ENCODE assay signal across 11 mouse cellular contexts in the genomic region with DNA sequence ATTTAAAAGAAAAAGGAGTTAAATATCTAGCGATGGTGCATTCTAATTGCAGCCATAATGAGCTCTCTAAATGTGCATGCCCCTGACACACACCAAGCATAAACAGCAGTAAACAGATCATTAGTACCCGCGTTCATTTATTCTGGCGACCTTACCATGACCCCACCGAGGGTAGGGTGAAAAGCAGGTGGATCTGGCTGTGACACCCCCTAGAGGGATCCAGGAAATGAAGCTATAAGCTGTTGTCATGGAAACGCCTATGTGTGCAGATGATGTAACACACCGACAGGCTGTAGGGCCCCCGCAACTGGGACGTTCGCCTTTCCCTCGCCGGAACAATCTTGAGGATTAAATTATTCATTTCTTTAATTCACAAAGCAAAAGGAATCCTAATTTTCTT. TPM values are rescaled to one million over a fixed set of nuclear protein-coding genes. Genes with fewer than 3 reads are reported as not detected.
DNase-seq lines count a peak whose midpoint lies in the region; ATAC-seq lines count a peak whose summit lies in the region.
"Had no signal": no experiment of that assay in that cellular context is flagged by ENCODE, and none has a peak within 500 bp of the region (broad histone marks: within the 10 kb centered on the region; RNA-seq: fewer than 3 reads in every experiment).

No protein-coding gene starts in this region.

- ATAC-seq in forebrain, embryonic 11.5 days (replicated peaks; ENCODE audit: low FRiP score), result peak; percentile 84
- ATAC-seq in cerebellum, adult (ENCODE audit: insufficient number of reproducible peaks, low FRiP score, low TSS enrichment), result no peak

- H3K9ac ChIP-seq in forebrain, embryonic 11.5 days (ENCODE audit: low read length), result peak overlapping the region; percentile 3; the same call in 1 of the 2 replicates
- H3K9ac ChIP-seq: limb, embryonic 13.5 days had no signal

- H3K27ac ChIP-seq in forebrain, embryonic 11.5 days (ENCODE audit: low read depth, low read length), result 0 out of 2 replicates have a peak overlapping the region, but pooled peaks have one; percentile 53
- H3K27ac ChIP-seq: limb, embryonic 13.5 days had no signal

- intact Hi-C loops in left cerebral cortex, postnatal 25 days (cut with DNase I), result loop anchor here (5.0 to 10.0 kb wide), 3 partner anchors 465 to 727 kb away; a partner anchor contains a TSS

- H3K4me2 ChIP-seq in forebrain, embryonic 11.5 days (ENCODE audit: low read depth, low read length, severe bottlenecking), result peak overlapping the region; percentile 42
- H3K4me2 ChIP-seq: limb, embryonic 13.5 days had no signal

- 6% methylated on average over 12 of the region's 12 CpGs for WGBS in forebrain, embryonic 11.5 days

- no peak overlapping the region for H3K4me3 ChIP-seq in forebrain, embryonic 11.5 days (ENCODE audit: low read depth, low read length)
- H3K4me3 ChIP-seq: limb, embryonic 13.5 days; megakaryocyte, embryonic 14.5 days had no signal

- peaks cover 22% of the 10 kb centered on the region for H3K4me1 ChIP-seq in forebrain, embryonic 11.5 days (replicated peaks; ENCODE audit: control insufficient read depth, insufficient read depth, low read length)
- H3K4me1 ChIP-seq: megakaryocyte, embryonic 14.5 days had no signal

- H3K36me3 ChIP-seq in forebrain, embryonic 11.5 days (ENCODE audit: control insufficient read depth, insufficient read depth, low read length), result no peaks in the 10 kb centered on the region
- H3K36me3 ChIP-seq: limb, embryonic 13.5 days had no signal

- DNase-seq in layer of hippocampus, adult 18-20 months (ENCODE audit: low spot score in 2 of 2), result peak; percentile 52 to 67
- no peak for DNase-seq in layer of hippocampus, adult 9-10 months (ENCODE audit: low spot score)
- DNase-seq in forebrain, embryonic 11.5 days (ENCODE audit: low spot score), result peak; percentile 77
- DNase-seq in left cerebral cortex, postnatal 25 days (ENCODE audit: low spot score in 2 of 2), result peak; percentile 44 to 71
- peak; percentile 86 for DNase-seq in retina, postnatal 1 day
- DNase-seq in B cell, adult 2 months, result no peak
- DNase-seq in natural killer cell, adult 2 months (ENCODE audit: low spot score in 2 of 2), result no peak
- DNase-seq: heart, postnatal 10 days had no signal

- peaks cover 22% of the 10 kb centered on the region for H3K27me3 ChIP-seq in forebrain, embryonic 11.5 days (ENCODE audit: control insufficient read depth, insufficient read depth, low read length)

- H3K9me3 ChIP-seq in forebrain, embryonic 11.5 days (ENCODE audit: control insufficient read depth, low read length), result no peaks in the 10 kb centered on the region
- H3K9me3 ChIP-seq: limb, embryonic 13.5 days; megakaryocyte, embryonic 14.5 days had no signal

RNA-seq across cellular contexts. Expression of a gene that starts 35.4 kb away (rescaled TPM):
- 10 to 100 TPM; 50.1 to 52.1 TPM for total RNA-seq in layer of hippocampus, adult 18-20 months (2021)
- 17.5 and 26.9 TPM in 2 replicates for polyA plus RNA-seq in forebrain, embryonic 11.5 days (2014; fragmentation: Nextera tagmentation; extraction: Ambion mirVana)
- 10 to 100 TPM; 43.3 to 47.3 TPM for total RNA-seq in left cerebral cortex, postnatal 25 days (2021)

RNA-seq across cellular contexts. Expression of a gene that starts 46.9 kb away (rescaled TPM):
- total RNA-seq in layer of hippocampus, adult 18-20 months (2021), result 10 to 100 TPM; 48.5 to 48.9 TPM
- 140 and 150 TPM in 2 replicates for polyA plus RNA-seq in forebrain, embryonic 11.5 days (2014; fragmentation: Nextera tagmentation; extraction: Ambion mirVana)
- total RNA-seq in left cerebral cortex, postnatal 25 days (2021), result 10 to 100 TPM; 47.0 to 47.7 TPM

Comparison
In these comparisons a context has a peak if more than half of its experiments do, and no peak if none do; other contexts are left out.
1. DNase-seq: peak in layer of hippocampus, adult 18-20 months (2 of 2), forebrain, embryonic 11.5 days (single experiment), left cerebral cortex, postnatal 25 days (2 of 2) and retina, postnatal 1 day (single experiment); none in layer of hippocampus, adult 9-10 months (single experiment), B cell, adult 2 months (0 of 2) and natural killer cell, adult 2 months (0 of 2).